Comparison of ENCODE assay signal across 8 mouse cellular contexts in genomic region chr5:140387816-140388510, GRCm38 (mm10). TPM values are rescaled to one million over a fixed set of nuclear protein-coding genes. Genes with fewer than 3 reads are reported as not detected.
DNase-seq lines count a peak whose midpoint lies in the region; ATAC-seq and TF ChIP-seq lines count a peak whose summit lies in the region.

No protein-coding gene starts in this region.

- peak; percentile 29 for DNase-seq in kidney, adult 18-20 months
- no peak for DNase-seq in kidney, adult 9 months
- no peak for DNase-seq in hindbrain, postnatal 0 days (ENCODE audit: low spot score)
- no peak for DNase-seq in midbrain, embryonic 14.5 days
- DNase-seq in c-Kit-positive CD71-positive TER-119-positive erythroid progenitor cells, embryonic 14.5 days (ENCODE audit: low spot score): no peak
- DNase-seq in thymus, adult 18-20 months: no peak
- DNase-seq in right cerebral cortex, postnatal 4 days: no peak

- no peak for TF ChIP-seq POLR2A in bone marrow macrophage, adult 2 months (IDR thresholded peaks at IDR 0.05; ENCODE audit: borderline replicate concordance, low read depth, low read length)

- peak overlapping the region; percentile 91 for H3K4me3 ChIP-seq in bone marrow macrophage, adult 2 months (ENCODE audit: insufficient read depth, low read length)
- H3K4me3 ChIP-seq in hindbrain, postnatal 0 days (ENCODE audit: low read length): peak overlapping the region; percentile 53
- H3K4me3 ChIP-seq in midbrain, embryonic 14.5 days (replicated peaks; ENCODE audit: low read depth, low read length): peak overlapping the region; percentile 73

- WGBS in hindbrain, postnatal 0 days: 72% methylated on average over 12 of the region's 12 CpGs
- WGBS in midbrain, embryonic 14.5 days: 70% methylated on average over 12 of the region's 12 CpGs

- no peaks in the 10 kb centered on the region for H3K36me3 ChIP-seq in hindbrain, postnatal 0 days (ENCODE audit: insufficient read depth, low read length)
- H3K36me3 ChIP-seq in midbrain, embryonic 14.5 days (ENCODE audit: control insufficient read depth, insufficient read depth, low read length): no peaks in the 10 kb centered on the region

- peak overlapping the region; percentile 77 for H3K27ac ChIP-seq in bone marrow macrophage, adult 2 months (ENCODE audit: insufficient read depth, low read depth, low read length)
- H3K27ac ChIP-seq in hindbrain, postnatal 0 days: no peak overlapping the region
- no peak overlapping the region for H3K27ac ChIP-seq in midbrain, embryonic 14.5 days (replicated peaks; ENCODE audit: low read depth, low read length)

- H3K9me3 ChIP-seq in hindbrain, postnatal 0 days (ENCODE audit: low read length): no peaks in the 10 kb centered on the region
- no peaks in the 10 kb centered on the region for H3K9me3 ChIP-seq in midbrain, embryonic 14.5 days (ENCODE audit: control insufficient read depth, low read length)

- H3K4me2 ChIP-seq in hindbrain, postnatal 0 days (ENCODE audit: low read depth, low read length): peak overlapping the region; percentile 99
- peak overlapping the region; percentile 87 for H3K4me2 ChIP-seq in midbrain, embryonic 14.5 days (ENCODE audit: low read length)

- no peak for TF ChIP-seq CTCF in bone marrow macrophage, adult 2 months (IDR thresholded peaks at IDR 0.05; ENCODE audit: low read depth, low read length)
- TF ChIP-seq CTCF in hindbrain, postnatal 0 days (IDR thresholded peaks at IDR 0.05; ENCODE audit: low read depth): no peak

- H3K27me3 ChIP-seq in hindbrain, postnatal 0 days (ENCODE audit: insufficient read depth, low read length): no peaks in the 10 kb centered on the region
- H3K27me3 ChIP-seq in midbrain, embryonic 14.5 days (ENCODE audit: control insufficient read depth, insufficient read depth, low read length): no peaks in the 10 kb centered on the region

- ATAC-seq in hindbrain, postnatal 0 days: no peak
- no peak for ATAC-seq in midbrain, embryonic 14.5 days (ENCODE audit: low FRiP score, low TSS enrichment)

- peaks cover 62% of the 10 kb centered on the region for H3K4me1 ChIP-seq in bone marrow macrophage, adult 2 months (ENCODE audit: control insufficient read depth, insufficient read depth, low read length)
- peaks cover 12% of the 10 kb centered on the region for H3K4me1 ChIP-seq in hindbrain, postnatal 0 days (ENCODE audit: insufficient read depth, low read length)
- H3K4me1 ChIP-seq in midbrain, embryonic 14.5 days (ENCODE audit: control insufficient read depth, insufficient read depth, low read length): peaks cover 15% of the 10 kb centered on the region

- H3K9ac ChIP-seq in hindbrain, postnatal 0 days (replicated peaks; ENCODE audit: low read length): peak overlapping the region; percentile 63; the same call in 1 of the 2 replicates
- H3K9ac ChIP-seq in midbrain, embryonic 14.5 days (replicated peaks; ENCODE audit: low read length): peak overlapping the region; percentile 65

RNA-seq across cellular contexts. Expression of gene Snx8, which starts 1.1 kb away (rescaled TPM):
- polyA plus RNA-seq in bone marrow macrophage, adult 2 months (2012; ENCODE audit: insufficient read depth, insufficient read length, missing spikeins): 131 and 136 TPM in 2 replicates
- 68.0 and 79.6 TPM in 2 replicates for total RNA-seq in hindbrain, postnatal 0 days (2014; rRNA removed)
- 36.2 TPM in 2 replicates for polyA plus RNA-seq in hindbrain, postnatal 0 days (2015; fragmentation: Nextera tagmentation; extraction: Ambion mirVana)
- polyA plus RNA-seq in midbrain, embryonic 14.5 days (2014; fragmentation: Nextera tagmentation; extraction: Ambion mirVana): 13.4 and 19.4 TPM in 2 replicates

RNA-seq across cellular contexts. Expression of gene Eif3b, which starts 31.2 kb away (rescaled TPM):
- polyA plus RNA-seq in bone marrow macrophage, adult 2 months (2012; ENCODE audit: insufficient read depth, insufficient read length, missing spikeins): 80.1 and 87.0 TPM in 2 replicates
- total RNA-seq in hindbrain, postnatal 0 days (2014; rRNA removed): 43.8 TPM in 2 replicates
- 60.2 and 63.2 TPM in 2 replicates for polyA plus RNA-seq in hindbrain, postnatal 0 days (2015; fragmentation: Nextera tagmentation; extraction: Ambion mirVana)
- 77.8 and 90.6 TPM in 2 replicates for polyA plus RNA-seq in midbrain, embryonic 14.5 days (2014; fragmentation: Nextera tagmentation; extraction: Ambion mirVana)

RNA-seq across cellular contexts. Expression of gene Mrm2, which starts 56.3 kb away (rescaled TPM):
- polyA plus RNA-seq in bone marrow macrophage, adult 2 months (2012; ENCODE audit: insufficient read depth, insufficient read length, missing spikeins): 6.5 and 8.6 TPM in 2 replicates
- 14.5 and 15.6 TPM in 2 replicates for total RNA-seq in hindbrain, postnatal 0 days (2014; rRNA removed)
- 15.0 and 15.8 TPM in 2 replicates for polyA plus RNA-seq in hindbrain, postnatal 0 days (2015; fragmentation: Nextera tagmentation; extraction: Ambion mirVana)
- polyA plus RNA-seq in midbrain, embryonic 14.5 days (2014; fragmentation: Nextera tagmentation; extraction: Ambion mirVana): 20.3 and 22.5 TPM in 2 replicates

RNA-seq across cellular contexts. Expression of gene Gm4869, which starts 57.5 kb away (rescaled TPM):
- not detected in 2 replicates for polyA plus RNA-seq in bone marrow macrophage, adult 2 months (2012; ENCODE audit: insufficient read depth, insufficient read length, missing spikeins)
- total RNA-seq in hindbrain, postnatal 0 days (2014; rRNA removed): not detected in 2 replicates
- not detected in 2 replicates for polyA plus RNA-seq in hindbrain, postnatal 0 days (2015; fragmentation: Nextera tagmentation; extraction: Ambion mirVana)
- polyA plus RNA-seq in midbrain, embryonic 14.5 days (2014; fragmentation: Nextera tagmentation; extraction: Ambion mirVana): not detected in 2 replicates
